Mouse (Mus musculus): ENCODE measurements around the gene Ptger1. TPM values are rescaled to one million over a fixed set of nuclear protein-coding genes. Genes with fewer than 3 reads are reported as not detected.

Ptger1 gene
- polyA plus RNA-seq, 1 experiment = 0.51 TPM

- TF ChIP-seq CTCF (IDR thresholded peaks at IDR 0.05; ENCODE audit: control insufficient read depth, insufficient read depth, insufficient replicate concordance, low read depth, low read length) (no peak), POLR2A (IDR thresholded peaks at IDR 0.05; ENCODE audit: control insufficient read depth, low read depth, low read length) (no peak)
- peaks cover 6% of the 10 kb centered on the region for H3K4me1 ChIP-seq (ENCODE audit: control insufficient read depth, insufficient read depth, low read length)
- no peaks in the 10 kb centered on the region for H3K27me3 ChIP-seq (ENCODE audit: control insufficient read depth, insufficient read depth, low read length)
- H3K4me3 ChIP-seq (ENCODE audit: control insufficient read depth, low read depth, low read length) = no peak overlapping the region
- no peaks in the 10 kb centered on the region for H3K36me3 ChIP-seq (ENCODE audit: control insufficient read depth, insufficient read depth, low read length)
- no peak overlapping the region for H3K27ac ChIP-seq (ENCODE audit: control insufficient read depth, insufficient read depth, low read depth, low read length)
Measured at GRCm38 (mm10) chr8:83648031-83648430, 18.4 kb upstream of the Ptger1 start.

DNA sequence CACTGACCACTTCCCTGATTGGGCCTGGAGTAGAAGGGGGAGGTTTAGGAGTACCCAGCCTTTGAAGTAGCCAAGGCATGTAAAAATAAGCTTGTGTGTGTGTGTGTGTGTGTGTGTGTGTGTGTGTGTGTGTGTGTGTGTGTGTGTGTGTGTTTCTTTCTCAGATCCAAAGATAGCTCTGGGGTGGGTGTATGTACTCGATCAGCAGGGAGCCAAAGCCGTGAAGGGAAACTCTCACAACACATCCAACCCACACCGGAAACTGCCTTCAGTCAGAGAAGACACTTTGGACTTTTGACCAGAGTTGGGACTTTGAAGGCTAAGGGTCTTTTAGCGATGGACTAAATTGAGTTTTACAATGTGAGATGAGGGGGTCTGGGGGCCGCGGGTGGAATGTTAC is 16.8 kb upstream of the Ptger1 start:
- H3K27me3 ChIP-seq (ENCODE audit: control insufficient read depth, insufficient read depth, low read length) = no peaks in the 10 kb centered on the region
- no peaks in the 10 kb centered on the region for H3K36me3 ChIP-seq (ENCODE audit: control insufficient read depth, insufficient read depth, low read length)
- TF ChIP-seq POLR2A (IDR thresholded peaks at IDR 0.05; ENCODE audit: control insufficient read depth, low read depth, low read length) (no peak), CTCF (IDR thresholded peaks at IDR 0.05; ENCODE audit: control insufficient read depth, insufficient read depth, insufficient replicate concordance, low read depth, low read length) (no peak)
- peaks cover 16% of the 10 kb centered on the region for H3K4me1 ChIP-seq (ENCODE audit: control insufficient read depth, insufficient read depth, low read length)
- no peak overlapping the region for H3K27ac ChIP-seq (ENCODE audit: control insufficient read depth, insufficient read depth, low read depth, low read length)
- no peak overlapping the region for H3K4me3 ChIP-seq (ENCODE audit: control insufficient read depth, low read depth, low read length)

DNA sequence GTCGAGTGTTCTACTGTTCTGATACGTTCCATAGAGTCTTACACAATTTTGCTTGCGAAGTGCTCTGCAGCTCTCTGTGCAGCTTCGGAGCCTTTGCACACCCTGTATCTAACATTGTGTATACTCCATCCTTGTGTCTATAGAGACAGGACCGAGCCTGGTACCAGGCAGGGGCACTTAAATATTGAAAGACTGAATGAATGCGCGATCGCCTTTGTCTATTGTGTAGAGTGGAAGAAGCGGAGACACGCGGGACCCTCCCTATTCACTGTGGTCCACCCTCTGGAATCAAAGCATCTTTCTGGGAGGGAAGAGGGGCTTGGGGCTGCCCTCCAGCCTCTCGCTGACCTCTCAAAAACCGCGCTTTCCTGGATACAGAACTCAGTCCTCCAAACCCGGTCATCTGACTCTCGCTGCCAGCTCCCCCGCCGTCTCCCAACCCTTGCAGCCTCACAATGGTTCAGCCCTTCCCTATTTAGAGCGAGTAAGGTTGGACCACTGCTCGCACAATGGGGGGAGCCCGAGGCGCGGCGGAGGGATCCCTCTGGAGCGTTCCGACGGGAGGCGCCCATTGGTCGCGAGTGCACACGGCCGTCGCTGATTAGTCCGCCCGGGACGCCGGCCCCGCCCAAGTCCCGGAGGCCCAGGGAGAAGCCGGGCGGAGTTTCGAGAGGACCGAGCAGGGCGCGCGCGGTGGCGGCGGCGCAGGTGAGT is 14.3 kb upstream of the Ptger1 start, which contains the start of gene Gipc1:
TSS of gene Gipc1 (plus strand) at position 648 of the 714 bp plus-strand sequence.
- peak within 1 kb of the TSS; percentile 59; the same call in 1 of the 2 replicates for H3K27ac ChIP-seq (ENCODE audit: control insufficient read depth, insufficient read depth, low read depth, low read length)
- peak within 1 kb of the TSS; percentile 88 for H3K4me3 ChIP-seq (ENCODE audit: control insufficient read depth, low read depth, low read length)
- peaks cover 16% of the 10 kb centered on the region for H3K4me1 ChIP-seq (ENCODE audit: control insufficient read depth, insufficient read depth, low read length)
- H3K27me3 ChIP-seq (ENCODE audit: control insufficient read depth, insufficient read depth, low read length) = no peaks in the 10 kb centered on the region
- no peak for TF ChIP-seq CTCF (IDR thresholded peaks at IDR 0.05; ENCODE audit: control insufficient read depth, insufficient read depth, insufficient replicate concordance, low read depth, low read length)
- peak; percentile 75 for TF ChIP-seq POLR2A (IDR thresholded peaks at IDR 0.05; ENCODE audit: control insufficient read depth, low read depth, low read length)
- H3K36me3 ChIP-seq (ENCODE audit: control insufficient read depth, insufficient read depth, low read length) = no peaks in the 10 kb centered on the region

- peak overlapping the region; percentile 59; the same call in 1 of the 2 replicates for H3K27ac ChIP-seq (ENCODE audit: control insufficient read depth, insufficient read depth, low read depth, low read length)
- H3K4me1 ChIP-seq (ENCODE audit: control insufficient read depth, insufficient read depth, low read length) = peaks cover 16% of the 10 kb centered on the region
- TF ChIP-seq POLR2A (IDR thresholded peaks at IDR 0.05; ENCODE audit: control insufficient read depth, low read depth, low read length) (no peak), CTCF (IDR thresholded peaks at IDR 0.05; ENCODE audit: control insufficient read depth, insufficient read depth, insufficient replicate concordance, low read depth, low read length) (no peak)
- H3K36me3 ChIP-seq (ENCODE audit: control insufficient read depth, insufficient read depth, low read length) = no peaks in the 10 kb centered on the region
- H3K4me3 ChIP-seq (ENCODE audit: control insufficient read depth, low read depth, low read length) = peak overlapping the region; percentile 88
- no peaks in the 10 kb centered on the region for H3K27me3 ChIP-seq (ENCODE audit: control insufficient read depth, insufficient read depth, low read length)
Measured at GRCm38 (mm10) chr8:83652744-83653661, 13.5 kb upstream of the Ptger1 start.

DNA sequence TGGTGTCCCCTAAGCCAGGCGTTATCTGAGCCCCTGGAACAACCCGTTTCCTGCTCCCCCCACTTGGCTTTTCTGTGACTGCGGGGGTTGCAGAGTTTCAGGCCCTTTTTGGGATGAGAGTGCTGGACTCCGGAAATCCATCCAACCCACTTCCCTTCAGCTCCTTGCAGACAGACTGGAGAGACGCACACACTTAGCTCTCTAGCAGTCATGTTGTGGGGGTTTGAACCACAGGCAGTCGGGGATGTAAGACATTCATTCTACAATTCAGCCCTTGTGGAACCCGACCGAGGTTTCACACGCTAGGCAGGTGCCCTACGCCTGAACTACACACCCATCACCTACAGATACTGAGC is 12.8 kb upstream of the Ptger1 start:
- TF ChIP-seq CTCF (IDR thresholded peaks at IDR 0.05; ENCODE audit: control insufficient read depth, insufficient read depth, insufficient replicate concordance, low read depth, low read length) = no peak
- TF ChIP-seq POLR2A (IDR thresholded peaks at IDR 0.05; ENCODE audit: control insufficient read depth, low read depth, low read length) = no peak
- no peak overlapping the region for H3K27ac ChIP-seq (ENCODE audit: control insufficient read depth, insufficient read depth, low read depth, low read length)

DNA sequence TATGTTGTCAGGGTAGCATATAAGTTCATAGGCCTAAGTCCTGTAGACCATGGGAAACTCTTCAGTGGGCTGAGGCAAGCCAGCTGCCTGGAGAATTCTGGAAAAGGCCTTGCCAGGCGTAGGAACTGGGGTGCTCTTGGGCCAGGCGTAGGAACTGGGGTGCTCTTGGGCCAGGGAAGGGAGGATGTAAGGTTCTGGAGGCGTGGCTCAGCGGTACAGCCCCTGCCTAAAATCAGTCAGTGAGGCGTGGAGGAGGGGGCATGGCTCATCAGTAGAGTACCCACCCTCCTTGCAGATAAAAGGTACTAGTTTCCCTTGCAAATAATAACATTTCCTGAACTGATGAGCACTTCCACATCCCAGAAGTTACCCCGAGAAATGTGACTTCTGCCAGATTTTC is 11.8 kb upstream of the Ptger1 start:
- no peak for TF ChIP-seq POLR2A (IDR thresholded peaks at IDR 0.05; ENCODE audit: control insufficient read depth, low read depth, low read length)
- TF ChIP-seq CTCF (IDR thresholded peaks at IDR 0.05; ENCODE audit: control insufficient read depth, insufficient read depth, insufficient replicate concordance, low read depth, low read length) = no peak
- H3K4me3 ChIP-seq (ENCODE audit: control insufficient read depth, low read depth, low read length) = no peak overlapping the region
- H3K27ac ChIP-seq (ENCODE audit: control insufficient read depth, insufficient read depth, low read depth, low read length) = no peak overlapping the region
- H3K36me3 ChIP-seq (ENCODE audit: control insufficient read depth, insufficient read depth, low read length) = no peaks in the 10 kb centered on the region
- peaks cover 16% of the 10 kb centered on the region for H3K4me1 ChIP-seq (ENCODE audit: control insufficient read depth, insufficient read depth, low read length)
- no peaks in the 10 kb centered on the region for H3K27me3 ChIP-seq (ENCODE audit: control insufficient read depth, insufficient read depth, low read length)

More for the DNA sequence above, 12.8 kb upstream of the Ptger1 start:
- Histone ChIP-seq H3K36me3 (ENCODE audit: control insufficient read depth, insufficient read depth, low read length) (no peaks in the 10 kb centered on the region), H3K4me3 (ENCODE audit: control insufficient read depth, low read depth, low read length) (peak overlapping the region; percentile 88), H3K4me1 (ENCODE audit: control insufficient read depth, insufficient read depth, low read length) (peaks cover 16% of the 10 kb centered on the region), H3K27me3 (ENCODE audit: control insufficient read depth, insufficient read depth, low read length) (no peaks in the 10 kb centered on the region)

DNA sequence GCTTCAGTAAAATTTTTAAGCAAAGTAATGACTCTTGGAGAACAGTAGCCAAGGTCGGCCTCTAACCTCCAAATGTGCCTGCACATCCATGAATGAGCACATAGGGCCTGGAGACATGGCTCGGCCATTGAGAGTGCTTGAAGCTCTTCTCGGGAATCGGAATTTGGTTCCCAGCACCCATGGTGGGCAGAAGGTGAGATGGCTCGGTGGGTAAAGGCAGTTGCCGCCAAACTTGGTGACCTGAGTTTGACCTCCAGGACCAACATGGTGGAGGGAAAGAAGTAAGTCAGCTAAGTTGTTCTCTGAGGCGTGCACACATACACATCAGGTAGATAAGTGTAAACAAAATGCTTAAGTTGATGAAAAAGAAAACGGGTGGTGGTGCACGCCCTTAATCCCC is 10.4 kb upstream of the Ptger1 start:
- H3K4me1 ChIP-seq (ENCODE audit: control insufficient read depth, insufficient read depth, low read length) = peaks cover 18% of the 10 kb centered on the region
- H3K36me3 ChIP-seq (ENCODE audit: control insufficient read depth, insufficient read depth, low read length) = no peaks in the 10 kb centered on the region
- H3K27me3 ChIP-seq (ENCODE audit: control insufficient read depth, insufficient read depth, low read length) = no peaks in the 10 kb centered on the region
- TF ChIP-seq POLR2A (IDR thresholded peaks at IDR 0.05; ENCODE audit: control insufficient read depth, low read depth, low read length) (no peak), CTCF (IDR thresholded peaks at IDR 0.05; ENCODE audit: control insufficient read depth, insufficient read depth, insufficient replicate concordance, low read depth, low read length) (no peak)
- H3K4me3 ChIP-seq (ENCODE audit: control insufficient read depth, low read depth, low read length) = no peak overlapping the region
- H3K27ac ChIP-seq (ENCODE audit: control insufficient read depth, insufficient read depth, low read depth, low read length) = no peak overlapping the region
